Mouse (Mus musculus): ENCODE measurements around the gene Tmem44.

The Tmem44 gene

DNA sequence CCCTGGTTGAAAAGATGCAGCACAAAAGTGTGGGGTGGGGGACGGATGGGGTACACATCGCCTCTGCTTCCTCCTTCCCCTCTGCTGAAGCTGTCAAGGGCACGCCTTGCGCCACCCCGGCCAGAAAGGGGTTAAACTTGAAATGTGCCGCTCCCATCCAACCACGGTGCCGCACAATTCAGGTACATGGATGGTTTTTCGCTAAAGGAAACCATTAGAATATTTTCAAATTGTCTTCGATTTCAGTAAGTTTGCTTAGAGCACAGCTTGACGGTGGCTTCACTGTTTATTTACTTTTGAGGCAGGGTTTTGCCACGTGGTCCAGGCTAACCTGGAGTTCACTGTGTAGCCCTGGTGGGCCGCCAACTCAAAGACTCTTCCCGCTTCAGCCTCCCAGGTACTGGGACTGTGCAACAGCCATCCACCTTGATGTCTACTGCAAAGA, at the start of gene Tmem44:
TSS of gene Tmem44 (minus strand) at position 95 of the 445 bp plus-strand sequence.
- DNase-seq (ENCODE audit: low spot score) = no peak

DNA sequence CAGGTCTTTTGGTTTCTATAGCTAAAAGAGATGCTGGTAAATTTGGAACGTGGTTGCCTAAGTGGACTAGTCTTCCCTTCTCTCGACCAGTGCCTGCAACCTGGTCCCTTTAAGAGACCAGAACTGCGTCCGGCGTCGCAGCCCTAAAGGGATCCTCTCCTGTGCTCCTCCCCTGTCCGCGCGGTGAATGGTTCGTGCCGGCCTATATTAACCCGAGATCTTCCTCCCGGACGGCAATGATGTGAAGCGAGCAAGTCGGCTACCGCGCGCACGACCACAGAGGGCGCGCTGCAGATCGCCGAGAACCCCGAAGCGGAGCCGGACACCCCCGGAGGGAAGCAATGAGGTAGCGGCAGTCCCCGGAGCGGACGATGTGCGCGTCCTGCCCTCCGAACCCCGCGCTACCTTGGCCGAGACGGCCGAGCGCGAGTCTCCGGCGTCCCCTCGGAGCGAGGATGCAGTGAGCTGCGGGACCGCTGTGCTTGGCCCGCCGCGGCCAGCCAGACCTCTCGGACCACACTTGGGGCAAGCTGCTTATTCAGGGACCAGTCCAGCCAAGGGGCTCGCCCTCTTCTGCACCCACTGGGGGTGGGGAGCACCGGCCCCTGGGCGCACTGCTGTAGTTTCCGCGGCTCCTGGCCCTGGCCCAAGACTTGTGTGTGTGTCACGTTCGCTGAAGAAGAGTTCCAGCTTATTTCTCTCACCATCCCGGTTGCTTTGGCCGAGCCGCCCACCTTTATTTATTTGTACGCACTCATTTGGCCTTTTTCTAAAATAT, 49.0 kb upstream of the Tmem44 start, which contains the start of gene Fam43a:
TSS of gene Fam43a (plus strand) at position 233 of the 778 bp plus-strand sequence.
- no peak for DNase-seq (ENCODE audit: low spot score)

DNA sequence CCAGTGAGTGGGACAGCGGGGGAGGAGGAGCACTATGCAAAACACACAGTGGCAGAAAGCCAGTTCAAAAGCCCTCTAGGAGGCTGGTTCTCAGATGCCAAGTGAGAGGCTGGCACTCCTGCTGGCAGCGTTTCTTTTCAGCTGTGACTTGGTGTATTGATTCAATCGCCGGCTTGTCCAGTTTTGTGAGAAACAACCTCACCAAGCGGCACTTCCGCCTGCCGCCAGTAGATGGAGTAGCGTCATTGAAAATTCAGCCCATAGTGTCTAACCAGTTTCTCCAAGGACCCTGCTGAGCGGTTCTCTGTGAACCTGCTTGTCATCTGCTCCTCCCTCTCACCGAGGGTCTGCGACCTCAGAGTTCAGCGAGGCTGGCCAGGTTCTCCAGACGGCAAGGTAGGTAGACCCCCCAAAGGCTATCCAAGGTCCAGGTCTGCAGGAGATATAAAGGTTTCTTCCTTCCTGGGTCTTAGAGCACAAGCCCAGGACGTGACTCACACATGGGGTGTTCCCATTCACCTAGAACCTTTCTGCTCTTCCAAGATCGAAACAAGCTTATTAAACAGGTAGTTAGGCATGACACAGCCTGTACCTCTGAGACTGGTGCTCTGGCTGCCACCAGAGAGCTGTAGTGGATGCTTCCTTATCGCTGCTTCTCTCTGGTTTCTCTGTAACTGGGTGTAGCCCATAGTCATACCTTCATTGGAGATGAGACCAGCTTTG, 46.5 kb upstream of the Tmem44 start:
- peak; percentile 97 for DNase-seq (ENCODE audit: low spot score)

DNA sequence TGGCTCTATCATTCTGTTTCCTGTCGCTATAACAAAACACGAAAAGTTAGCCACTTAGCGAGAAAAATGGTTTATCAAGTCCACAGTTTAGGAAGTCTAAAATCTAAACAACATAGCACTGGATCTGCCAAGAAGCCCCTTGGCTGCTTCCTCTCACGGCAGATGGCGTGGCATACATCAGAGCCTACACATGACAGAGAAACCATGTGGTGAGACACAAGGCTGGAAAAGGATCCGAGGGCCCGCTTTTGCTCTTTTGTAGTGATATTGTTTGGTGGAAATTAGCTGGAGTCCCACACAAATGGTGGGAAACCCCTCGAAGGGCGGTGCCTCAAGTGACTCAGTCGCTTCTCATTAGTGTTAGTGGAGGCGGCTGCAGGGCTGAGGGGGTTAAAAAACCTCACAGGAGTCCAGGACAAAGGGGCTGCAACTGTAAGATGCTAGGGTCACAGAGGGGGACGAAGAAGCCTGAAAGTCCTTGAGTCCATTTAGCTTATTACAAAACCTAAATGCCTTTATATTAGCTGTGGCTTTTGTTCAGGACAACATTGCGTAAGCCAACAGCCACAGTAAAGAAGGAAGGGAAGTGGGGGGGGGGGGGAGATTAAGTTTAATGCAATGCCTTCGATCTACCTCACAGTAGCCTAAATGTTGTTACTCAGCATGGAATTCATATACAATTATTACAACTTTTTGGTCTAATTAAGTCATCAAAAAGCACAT, 45.4 kb upstream of the Tmem44 start:
- no peak for DNase-seq (ENCODE audit: low spot score)

DNA sequence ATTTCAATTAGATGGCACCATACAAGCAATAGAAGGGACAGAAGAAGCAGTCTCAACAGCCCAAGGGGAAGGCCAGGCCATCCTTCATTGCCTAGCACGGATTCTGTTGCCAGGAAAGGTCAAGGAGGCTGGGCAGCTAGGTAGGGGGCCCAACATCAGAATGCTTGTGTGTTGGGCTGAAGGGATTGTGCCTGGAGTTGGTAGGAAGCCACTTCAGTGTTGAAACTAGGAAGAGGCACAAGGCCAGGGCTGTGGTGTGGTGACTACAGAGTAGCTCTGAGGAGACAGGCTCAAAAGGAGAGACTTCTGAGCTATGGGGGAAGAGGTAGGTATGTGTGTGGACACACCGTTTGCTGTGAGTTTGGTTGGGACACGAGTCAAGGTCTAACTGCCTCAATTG, 44.7 kb upstream of the Tmem44 start:
- DNase-seq (ENCODE audit: low spot score) = no peak

DNA sequence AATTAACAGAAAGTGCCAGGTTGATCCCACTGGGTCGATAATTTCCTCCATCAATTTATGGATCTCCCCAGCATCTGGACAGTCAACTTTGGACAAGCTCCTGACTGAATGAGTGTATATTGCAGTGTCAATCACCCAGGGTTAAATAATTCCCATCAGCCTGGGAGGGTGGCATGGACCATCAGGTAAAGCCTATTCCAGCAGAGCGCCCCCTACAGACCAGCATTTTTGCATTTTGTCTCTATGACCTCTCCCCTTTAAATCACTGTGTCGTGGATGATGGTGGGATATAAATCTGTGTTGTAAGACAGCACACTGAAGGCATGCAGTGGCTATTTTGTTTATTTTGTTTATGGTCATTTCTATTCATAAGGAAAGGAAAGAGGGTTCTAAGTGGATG, 41.3 kb upstream of the Tmem44 start:
- no peak for DNase-seq (ENCODE audit: low spot score)

DNA sequence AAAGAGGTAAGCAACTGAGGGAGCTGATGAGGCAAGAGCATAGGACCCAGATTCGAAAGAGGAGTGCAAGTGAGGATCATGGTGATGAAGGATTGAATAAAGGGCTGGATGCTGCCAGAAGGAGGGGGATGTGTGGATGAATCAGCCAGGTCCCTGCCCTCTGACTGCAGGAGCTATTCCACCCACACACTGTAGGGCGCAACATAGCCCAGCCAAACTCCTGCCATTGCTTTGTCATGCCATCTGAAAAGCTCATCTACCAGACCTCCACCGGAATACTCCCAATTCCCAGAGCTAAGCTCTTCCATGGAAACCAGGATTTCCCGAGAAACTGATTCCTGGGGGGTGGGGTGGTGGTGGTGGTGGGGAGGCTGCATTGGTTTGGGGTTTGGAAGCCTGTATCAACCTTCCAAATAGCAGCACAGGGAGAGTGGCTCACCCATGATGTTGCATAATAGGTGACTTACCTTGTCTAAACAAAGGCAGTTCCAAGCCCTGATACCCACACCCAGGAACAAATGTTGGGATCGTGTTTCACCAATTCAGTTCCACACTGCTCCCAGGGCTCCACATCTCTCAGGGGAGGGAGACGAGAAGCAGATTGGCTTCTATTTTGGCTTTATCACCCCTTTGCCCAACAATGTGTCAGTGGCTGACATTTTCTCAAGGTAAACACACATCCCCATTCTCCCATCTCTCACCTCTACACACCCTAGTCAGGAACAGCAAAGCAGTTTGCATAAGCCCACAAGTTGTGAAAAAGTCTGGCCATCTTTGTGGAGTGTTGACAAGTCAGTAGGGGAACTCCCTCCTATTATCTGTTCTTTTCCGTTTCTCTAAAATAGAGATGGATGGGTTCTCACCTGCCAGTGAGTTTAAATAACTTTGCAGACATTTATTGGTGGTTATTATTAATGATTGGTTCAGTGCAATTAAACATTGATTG, 39.9 kb upstream of the Tmem44 start:
- no peak for DNase-seq (ENCODE audit: low spot score)

DNA sequence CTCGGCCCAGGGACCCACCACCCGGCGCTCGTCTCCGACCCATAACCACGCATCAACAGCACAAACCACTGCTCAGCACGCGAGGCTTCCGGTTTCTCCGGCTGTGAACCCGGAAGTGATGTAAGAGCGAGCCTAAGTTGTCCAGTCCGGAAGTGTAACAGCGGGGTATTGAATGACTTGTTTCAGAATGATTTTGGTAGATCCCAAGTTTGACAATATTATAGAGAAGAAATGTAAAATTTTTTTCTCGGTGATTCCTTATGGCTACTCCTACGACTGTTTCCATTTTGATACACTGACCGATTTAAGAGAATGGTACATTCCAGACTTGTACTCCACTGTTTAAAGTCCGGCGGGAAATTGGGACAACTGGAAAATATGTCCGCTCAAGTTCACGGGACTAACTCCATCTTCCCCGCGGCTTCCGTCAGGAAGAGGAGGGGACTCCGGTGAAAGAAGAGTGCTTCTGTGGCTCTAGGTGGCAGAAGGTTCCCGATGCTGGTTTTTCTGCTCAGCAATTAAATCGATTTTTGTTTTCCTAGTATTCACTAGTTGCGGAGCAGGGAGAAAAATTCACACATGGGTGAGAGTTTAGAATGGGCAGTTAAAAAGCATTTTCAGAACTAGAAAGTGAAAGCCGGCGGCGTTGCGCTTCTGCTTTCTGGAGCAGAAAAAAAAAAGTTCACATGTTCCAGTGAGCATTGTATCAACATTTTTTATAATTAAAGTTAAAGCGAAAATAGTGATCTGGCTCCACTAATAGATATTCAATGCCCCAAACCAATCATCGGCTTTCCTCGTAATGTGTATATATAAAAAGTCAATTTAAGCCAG, 37.1 kb upstream of the Tmem44 start, which contains the start of gene Lsg1:
TSS of gene Lsg1 (minus strand) at position 99 of the 834 bp plus-strand sequence.
- DNase-seq (ENCODE audit: low spot score) = peak; percentile 77

DNA sequence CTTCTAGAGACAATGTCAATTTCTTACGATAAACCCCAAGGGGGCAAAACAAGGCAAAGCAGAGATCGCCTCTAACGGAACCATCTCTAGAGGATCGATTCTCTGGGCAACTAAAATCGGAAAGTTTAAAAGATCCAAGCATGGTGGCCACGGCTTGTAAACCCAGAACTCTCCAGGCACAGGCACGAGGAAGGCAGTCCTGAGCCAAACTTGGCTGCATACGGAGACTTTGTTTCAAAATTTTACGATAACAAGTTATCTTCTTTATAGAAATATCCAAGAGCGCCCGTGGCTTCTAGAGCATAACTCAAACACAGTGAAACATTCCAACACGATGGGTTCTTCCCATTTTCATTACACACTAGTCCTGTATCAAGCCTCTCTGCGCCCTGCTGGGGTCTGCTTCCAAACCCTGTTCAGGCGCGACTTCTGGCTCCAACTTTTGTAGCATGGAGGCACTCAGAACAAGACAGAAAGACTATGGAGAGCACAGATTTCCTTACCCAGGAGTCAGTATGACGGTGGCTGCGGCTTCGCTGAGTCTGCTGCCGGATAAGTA, 36.4 kb upstream of the Tmem44 start:
- DNase-seq (ENCODE audit: low spot score) = no peak

DNA sequence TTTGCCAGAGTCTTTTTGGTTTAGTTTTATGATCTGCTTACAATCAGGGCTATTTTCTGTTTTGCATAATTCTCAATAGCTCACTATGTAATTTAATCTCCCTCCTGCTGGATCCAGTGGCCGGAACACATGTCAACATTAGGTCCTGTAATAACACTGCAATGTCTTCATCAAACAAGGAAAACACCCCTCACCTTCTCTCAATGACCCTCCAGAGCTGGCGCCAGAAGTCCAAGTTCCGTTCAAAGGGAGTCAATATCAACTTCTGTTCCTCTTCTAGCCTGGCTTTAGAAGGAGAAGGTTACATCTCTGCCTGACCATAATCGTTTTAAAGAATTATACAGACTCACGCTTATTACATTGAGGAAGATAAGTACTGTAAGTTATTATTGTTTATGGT, 30.1 kb upstream of the Tmem44 start:
- no peak for DNase-seq (ENCODE audit: low spot score)

DNA sequence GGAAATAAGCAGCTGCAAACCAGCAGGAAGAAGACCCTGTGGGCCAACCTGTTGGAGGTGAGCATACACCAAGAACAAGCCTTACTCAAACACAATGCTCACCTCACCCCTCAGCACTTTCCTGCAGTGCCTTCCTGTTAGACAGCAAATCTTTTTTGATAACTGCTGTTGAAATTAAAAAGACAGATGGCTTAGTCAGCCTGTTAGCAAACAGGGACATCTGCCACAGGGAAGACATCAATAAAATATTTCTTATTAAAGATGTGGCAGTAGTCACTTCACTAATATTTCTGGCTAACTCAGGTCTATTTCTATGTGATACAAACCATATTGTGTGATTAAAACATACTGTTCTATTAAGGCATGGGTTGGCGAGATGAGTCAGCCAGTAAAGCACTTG, 25.8 kb upstream of the Tmem44 start:
- no peak for DNase-seq (ENCODE audit: low spot score)

DNA sequence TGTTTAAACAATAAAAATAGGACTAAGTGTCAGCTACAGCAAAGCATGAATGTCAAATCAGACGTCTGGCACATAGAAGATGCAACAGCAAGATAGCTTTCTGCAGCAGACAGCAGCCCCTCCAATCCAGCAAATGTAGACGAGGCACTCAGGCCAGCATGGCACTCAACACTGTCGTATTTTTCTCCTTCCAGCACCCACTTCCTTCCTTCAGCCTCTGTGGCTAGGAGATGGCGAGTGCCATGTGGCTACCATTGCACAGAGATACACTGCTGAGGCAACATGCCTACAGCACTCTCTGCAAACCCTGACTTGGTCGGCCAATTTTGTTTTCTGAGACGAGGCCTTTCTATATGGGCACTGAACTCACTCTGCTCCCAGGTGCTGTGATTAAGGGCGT, 25.2 kb upstream of the Tmem44 start:
- no peak for DNase-seq (ENCODE audit: low spot score)

DNA sequence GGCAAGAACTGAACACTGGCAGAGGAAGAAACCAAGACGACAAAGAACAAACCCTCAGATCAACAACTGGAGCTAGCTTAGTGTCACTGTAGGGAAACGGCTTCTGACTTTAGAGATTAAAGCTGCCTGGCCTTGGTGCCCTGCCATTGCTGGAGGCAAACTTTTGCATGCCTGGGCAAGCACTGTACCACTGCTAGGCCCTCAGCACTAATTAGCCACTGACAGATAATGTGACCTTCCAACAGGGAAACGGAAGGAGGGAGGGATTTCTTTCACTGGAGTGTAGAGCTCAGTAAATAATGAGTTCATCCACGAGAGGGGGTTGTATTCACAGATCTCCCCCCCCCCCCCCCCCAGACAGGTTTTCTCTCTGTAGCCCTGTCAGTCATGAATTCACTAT, 21.6 kb upstream of the Tmem44 start:
- no peak for DNase-seq (ENCODE audit: low spot score)

DNA sequence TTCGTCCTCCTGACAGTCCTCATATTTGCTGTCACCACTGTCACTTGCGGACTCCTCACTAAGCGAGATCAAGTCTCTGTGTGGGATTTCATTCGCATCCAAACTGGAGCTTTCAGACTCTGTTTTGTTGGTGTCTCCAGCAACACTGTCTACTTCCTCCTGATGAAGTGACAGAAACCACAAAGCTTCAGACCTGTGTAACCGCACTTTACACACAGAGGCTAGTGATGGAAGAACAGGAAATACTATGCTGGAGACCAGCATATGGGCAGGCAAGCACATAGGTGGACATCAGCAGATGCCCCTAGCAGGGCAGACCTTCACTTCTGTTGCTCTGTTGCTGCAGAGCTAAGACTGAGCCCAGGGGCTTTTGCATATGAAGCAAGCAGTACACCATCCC, 20.7 kb upstream of the Tmem44 start:
- no peak for DNase-seq (ENCODE audit: low spot score)

DNA sequence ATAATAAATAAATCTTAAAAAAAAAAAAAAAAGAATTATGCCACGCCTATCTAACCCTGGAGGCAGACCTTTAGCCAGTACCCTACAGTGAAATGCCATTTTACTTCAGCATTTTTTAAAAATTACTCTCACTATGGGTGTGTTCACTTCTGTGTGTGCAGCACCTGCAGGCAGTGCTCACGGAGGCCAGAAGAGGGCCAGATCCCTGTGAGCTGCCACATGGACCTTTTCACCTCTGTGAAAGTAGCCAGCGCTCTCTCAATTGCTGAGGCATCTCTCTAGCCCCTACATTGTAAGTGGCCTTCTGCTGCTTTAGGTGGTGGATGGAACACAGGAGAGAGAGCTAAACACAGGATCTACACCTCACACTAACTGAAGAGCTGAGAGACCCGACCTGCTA, 19.5 kb upstream of the Tmem44 start:
- DNase-seq (ENCODE audit: low spot score) = no peak

DNA sequence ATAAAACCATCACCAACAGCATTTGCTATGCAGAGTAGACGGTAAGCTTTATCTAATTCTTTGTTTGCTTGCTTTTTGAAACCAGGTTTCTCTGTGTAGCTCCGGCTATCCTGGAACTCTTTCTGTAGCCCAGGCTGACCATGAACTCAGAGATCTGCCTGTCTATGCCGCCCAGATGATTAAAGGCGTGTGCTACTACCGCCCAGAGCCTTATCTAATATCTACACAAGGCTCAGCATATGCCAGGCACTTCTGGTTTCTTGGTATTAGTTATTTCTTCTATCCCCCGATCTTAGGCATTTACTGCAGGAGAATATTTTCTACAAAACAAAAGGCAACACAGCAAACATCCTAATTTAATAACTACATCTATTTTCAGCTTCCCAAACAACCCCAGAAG, 15.0 kb upstream of the Tmem44 start:
- no peak for DNase-seq (ENCODE audit: low spot score)

DNA sequence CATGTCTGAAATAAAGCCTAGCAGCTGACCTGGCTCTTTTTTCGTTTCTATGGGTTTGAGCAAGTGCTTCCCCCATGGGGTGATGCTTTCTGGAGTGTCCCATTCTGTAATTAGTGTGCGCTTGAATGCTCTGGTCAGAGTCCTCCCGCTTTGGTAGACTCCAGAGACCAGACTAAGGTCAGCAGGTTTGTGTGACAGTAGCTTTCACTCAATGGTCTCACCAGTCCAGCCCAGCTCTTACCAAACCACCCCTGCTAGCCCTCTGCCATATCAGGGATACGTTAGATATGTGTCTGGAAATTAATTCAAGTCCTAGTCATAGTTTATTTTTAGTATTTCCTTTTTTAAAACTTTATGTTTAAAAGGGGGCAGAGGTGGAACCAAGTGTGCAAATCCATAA, 10.0 kb upstream of the Tmem44 start:
- DNase-seq (ENCODE audit: low spot score) = no peak

DNA sequence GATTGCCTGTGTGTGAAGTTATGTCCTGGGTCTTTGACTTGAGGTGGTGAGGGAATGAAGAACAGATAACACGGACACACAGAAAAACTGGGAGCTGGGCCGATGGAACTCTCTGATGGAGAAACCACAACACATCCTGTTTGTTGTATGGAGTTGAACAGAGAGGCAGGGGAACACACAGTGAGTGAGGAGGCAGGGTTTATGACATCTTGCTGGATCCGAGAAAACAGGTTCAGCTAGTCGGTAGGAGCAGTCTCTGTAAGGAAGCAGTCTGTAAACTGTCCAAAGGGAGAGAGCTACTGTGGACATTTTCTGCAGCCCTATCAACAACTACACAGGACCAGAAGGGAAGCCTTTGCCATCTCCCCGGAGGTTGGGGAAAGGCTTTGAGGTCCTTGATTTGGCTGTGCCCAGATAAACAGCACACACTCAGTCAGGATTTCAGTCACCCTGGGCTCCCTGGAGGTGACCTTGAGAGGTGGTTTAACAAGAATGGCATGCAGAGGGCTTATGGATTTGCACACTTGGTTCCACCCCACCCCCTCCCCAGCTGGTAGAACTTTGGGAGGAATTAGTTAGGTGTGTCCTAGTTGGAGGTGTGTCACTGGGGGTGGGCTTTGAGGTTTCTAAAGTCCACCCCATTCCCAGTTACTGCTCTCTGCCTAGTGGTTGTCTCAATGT, 8.8 kb upstream of the Tmem44 start:
- DNase-seq (ENCODE audit: low spot score) = no peak

DNA sequence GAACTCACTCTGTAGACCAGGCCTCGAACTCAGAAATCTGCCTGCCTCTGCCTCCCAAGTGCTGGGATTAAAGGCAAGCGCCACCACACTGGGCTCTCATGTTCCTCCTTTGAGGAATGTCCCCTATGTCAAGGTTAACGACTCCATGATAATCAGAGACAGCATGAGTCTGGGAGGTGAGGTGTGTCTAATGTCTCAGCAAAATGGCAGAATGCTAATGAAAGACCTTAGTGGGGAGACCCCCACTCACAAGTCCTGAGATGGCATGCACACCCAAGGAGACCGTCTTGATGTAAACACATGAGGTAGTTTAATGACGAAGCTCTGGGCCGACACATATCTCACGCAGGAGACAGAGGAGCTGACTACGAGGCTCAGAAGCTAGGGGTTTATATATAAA, 3.5 kb upstream of the Tmem44 start:
- DNase-seq (ENCODE audit: low spot score) = no peak

All from layer of hippocampus, adult 9-10 months (tissue).